Comparison of ENCODE assay signal across 13 mouse cellular contexts in the genomic region with DNA sequence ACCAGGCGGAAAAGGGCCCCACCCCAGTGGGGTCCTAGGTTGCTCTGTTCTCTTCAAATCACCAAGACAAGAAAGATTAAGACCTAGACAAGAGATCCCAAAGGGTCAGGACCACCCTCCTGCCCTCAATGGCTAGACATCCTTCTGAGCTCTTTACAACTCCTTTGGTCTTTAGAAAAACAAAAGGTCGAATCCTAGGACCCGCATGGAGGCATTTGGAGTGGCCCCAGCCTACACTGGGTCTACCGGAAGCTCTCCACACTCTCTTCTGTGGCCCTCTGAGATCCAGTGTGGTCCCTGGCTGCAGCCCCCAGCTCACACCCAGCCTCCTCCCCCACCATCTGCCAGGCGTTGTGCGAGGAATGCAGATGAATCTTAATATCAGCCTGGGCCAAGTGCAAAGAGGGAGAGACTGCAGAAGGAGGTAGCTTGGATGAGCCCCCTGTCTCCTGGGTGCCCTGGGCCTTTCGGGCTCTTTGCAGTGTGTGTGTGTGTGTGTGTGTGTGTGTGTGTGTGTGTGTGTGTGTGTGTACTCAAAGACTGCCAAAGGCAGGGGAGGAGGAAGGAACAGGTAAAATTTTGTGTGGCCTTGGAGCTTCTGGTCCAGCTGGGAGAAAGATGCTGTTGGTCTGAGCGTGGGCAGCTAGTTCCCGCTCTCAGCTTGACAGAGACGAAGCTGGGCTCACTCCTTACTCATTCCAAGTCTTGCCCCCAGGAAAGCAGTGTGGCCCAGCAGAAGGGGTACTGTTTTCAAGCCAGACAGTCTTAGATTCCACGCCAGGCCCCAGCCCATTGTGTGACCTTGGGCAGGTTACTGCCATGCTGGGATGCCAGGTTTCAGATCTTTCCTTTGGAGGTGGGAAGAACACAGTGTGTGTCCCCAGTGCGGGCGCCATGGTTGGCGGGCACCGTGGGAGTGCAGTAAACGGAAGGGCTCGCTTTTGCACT. TPM values are rescaled to one million over a fixed set of nuclear protein-coding genes. Genes with fewer than 3 reads are reported as not detected.
DNase-seq lines count a peak whose midpoint lies in the region; ATAC-seq lines count a peak whose summit lies in the region.
"Had no signal": no experiment of that assay in that cellular context is flagged by ENCODE, and none has a peak within 500 bp of the region (broad histone marks: within the 10 kb centered on the region; RNA-seq: fewer than 3 reads in every experiment).

No protein-coding gene starts in this region.

- peak; percentile 36 for DNase-seq in hindbrain, embryonic 11.5 days (ENCODE audit: low spot score)
- DNase-seq: adrenal gland, postnatal 25 days; gastrocnemius, postnatal 10 days; kidney, adult 11 months; layer of hippocampus, postnatal 36 days; lung, postnatal 36 days had no signal

- H3K4me1 ChIP-seq in hindbrain, embryonic 11.5 days (replicated peaks; ENCODE audit: control insufficient read depth, insufficient read depth, low read length): peaks cover 20% of the 10 kb centered on the region
- H3K4me1 ChIP-seq in hindbrain, embryonic 16.5 days (ENCODE audit: control insufficient read depth, insufficient read depth, low read depth, low read length): peaks cover 28% of the 10 kb centered on the region
- H3K4me1 ChIP-seq in embryonic facial prominence, embryonic 12.5 days: peaks cover 43% of the 10 kb centered on the region
- peaks cover 51% of the 10 kb centered on the region for H3K4me1 ChIP-seq in hindbrain, embryonic 13.5 days (replicated peaks)
- peaks cover 8% of the 10 kb centered on the region for H3K4me1 ChIP-seq in midbrain, embryonic 16.5 days (ENCODE audit: control insufficient read depth, insufficient read depth, low read length)
- H3K4me1 ChIP-seq in kidney, embryonic 16.5 days (ENCODE audit: insufficient read depth, low read length): peaks cover 24% of the 10 kb centered on the region

- no peak overlapping the region for H3K4me3 ChIP-seq in hindbrain, embryonic 11.5 days (ENCODE audit: low read depth, low read length)
- no peak overlapping the region for H3K4me3 ChIP-seq in hindbrain, embryonic 16.5 days (ENCODE audit: low read length)
- peak overlapping the region; percentile 62; the same call in 1 of the 2 replicates for H3K4me3 ChIP-seq in embryonic facial prominence, embryonic 12.5 days
- no peak overlapping the region; the same call in 1 of the 2 replicates for H3K4me3 ChIP-seq in hindbrain, embryonic 13.5 days
- H3K4me3 ChIP-seq in midbrain, embryonic 16.5 days (ENCODE audit: low read depth, low read length): no peak overlapping the region
- no peak overlapping the region for H3K4me3 ChIP-seq in kidney, embryonic 16.5 days (ENCODE audit: low read length)

- H3K9ac ChIP-seq in hindbrain, embryonic 11.5 days (ENCODE audit: low read depth, low read length): no peak overlapping the region
- H3K9ac ChIP-seq in hindbrain, embryonic 16.5 days (ENCODE audit: low read depth, low read length): no peak overlapping the region
- H3K9ac ChIP-seq in embryonic facial prominence, embryonic 12.5 days: no peak overlapping the region
- no peak overlapping the region for H3K9ac ChIP-seq in hindbrain, embryonic 13.5 days
- no peak overlapping the region for H3K9ac ChIP-seq in midbrain, embryonic 16.5 days (ENCODE audit: low read depth, low read length)
- no peak overlapping the region for H3K9ac ChIP-seq in kidney, embryonic 16.5 days (replicated peaks; ENCODE audit: low read length)

- no peaks in the 10 kb centered on the region for H3K36me3 ChIP-seq in hindbrain, embryonic 11.5 days (ENCODE audit: control insufficient read depth, insufficient read depth, low read length)
- H3K36me3 ChIP-seq in hindbrain, embryonic 16.5 days (ENCODE audit: control insufficient read depth, insufficient read depth, low read length): no peaks in the 10 kb centered on the region
- no peaks in the 10 kb centered on the region for H3K36me3 ChIP-seq in embryonic facial prominence, embryonic 12.5 days
- no peaks in the 10 kb centered on the region for H3K36me3 ChIP-seq in hindbrain, embryonic 13.5 days
- no peaks in the 10 kb centered on the region for H3K36me3 ChIP-seq in midbrain, embryonic 16.5 days (ENCODE audit: control insufficient read depth, insufficient read depth, low read length)
- H3K36me3 ChIP-seq in kidney, embryonic 16.5 days (ENCODE audit: insufficient read depth, low read length): no peaks in the 10 kb centered on the region

- 32% methylated on average over 17 of the region's 17 CpGs for WGBS in hindbrain, embryonic 11.5 days
- WGBS in hindbrain, embryonic 16.5 days: 37% methylated on average over 17 of the region's 17 CpGs
- 33% methylated on average over 17 of the region's 17 CpGs for WGBS in embryonic facial prominence, embryonic 12.5 days
- 31% methylated on average over 17 of the region's 17 CpGs for WGBS in hindbrain, embryonic 13.5 days
- 36% methylated on average over 16 of the region's 17 CpGs for WGBS in midbrain, embryonic 16.5 days
- WGBS in kidney, embryonic 16.5 days: 52% methylated on average over 17 of the region's 17 CpGs

- ATAC-seq in hindbrain, embryonic 11.5 days (ENCODE audit: low FRiP score): no peak
- no peak for ATAC-seq in hindbrain, embryonic 16.5 days
- ATAC-seq in embryonic facial prominence, embryonic 12.5 days (ENCODE audit: insufficient number of reproducible peaks, insufficient read depth, low FRiP score, low TSS enrichment): no peak
- ATAC-seq in hindbrain, embryonic 13.5 days (ENCODE audit: low FRiP score): no peak
- no peak for ATAC-seq in midbrain, embryonic 16.5 days
- ATAC-seq in granulocyte monocyte progenitor cell, adult 5-6 weeks (replicated peaks; ENCODE audit: poor library complexity, severe bottlenecking): no peak
- ATAC-seq in kidney, embryonic 16.5 days (ENCODE audit: low FRiP score, low TSS enrichment): no peak

- H3K27ac ChIP-seq in hindbrain, embryonic 11.5 days (ENCODE audit: low read depth, low read length): peak overlapping the region; percentile 54
- H3K27ac ChIP-seq in hindbrain, embryonic 16.5 days (ENCODE audit: low read depth, low read length): no peak overlapping the region
- no peak overlapping the region for H3K27ac ChIP-seq in embryonic facial prominence, embryonic 12.5 days
- no peak overlapping the region for H3K27ac ChIP-seq in hindbrain, embryonic 13.5 days
- no peak overlapping the region for H3K27ac ChIP-seq in midbrain, embryonic 16.5 days (ENCODE audit: low read length)
- H3K27ac ChIP-seq in kidney, embryonic 16.5 days (ENCODE audit: low read length): no peak overlapping the region

- H3K4me2 ChIP-seq in hindbrain, embryonic 11.5 days (replicated peaks; ENCODE audit: low read depth, low read length): no peak overlapping the region; the same call in 1 of the 2 replicates
- H3K4me2 ChIP-seq in hindbrain, embryonic 16.5 days (ENCODE audit: low read length): no peak overlapping the region
- peak overlapping the region; percentile 99; the same call in 1 of the 2 replicates for H3K4me2 ChIP-seq in embryonic facial prominence, embryonic 12.5 days (replicated peaks)
- H3K4me2 ChIP-seq in hindbrain, embryonic 13.5 days: peak overlapping the region; percentile 94; the same call in 1 of the 2 replicates
- H3K4me2 ChIP-seq in midbrain, embryonic 16.5 days (ENCODE audit: low read length): 0 out of 2 replicates have a peak overlapping the region, but pooled peaks have one; percentile 96
- H3K4me2 ChIP-seq in kidney, embryonic 16.5 days (replicated peaks; ENCODE audit: low read depth, low read length): no peak overlapping the region

- H3K9me3 ChIP-seq in hindbrain, embryonic 11.5 days (ENCODE audit: control insufficient read depth, low read length): no peaks in the 10 kb centered on the region
- no peaks in the 10 kb centered on the region for H3K9me3 ChIP-seq in hindbrain, embryonic 16.5 days (ENCODE audit: control insufficient read depth, low read length)
- no peaks in the 10 kb centered on the region for H3K9me3 ChIP-seq in embryonic facial prominence, embryonic 12.5 days
- no peaks in the 10 kb centered on the region for H3K9me3 ChIP-seq in hindbrain, embryonic 13.5 days
- H3K9me3 ChIP-seq in midbrain, embryonic 16.5 days (replicated peaks; ENCODE audit: control insufficient read depth, low read length, poor library complexity, severe bottlenecking): no peaks in the 10 kb centered on the region
- no peaks in the 10 kb centered on the region for H3K9me3 ChIP-seq in kidney, embryonic 16.5 days (ENCODE audit: low read length)

- peaks cover 37% of the 10 kb centered on the region for H3K27me3 ChIP-seq in hindbrain, embryonic 11.5 days (ENCODE audit: control insufficient read depth, insufficient read depth, low read length)
- peaks cover 16% of the 10 kb centered on the region for H3K27me3 ChIP-seq in hindbrain, embryonic 16.5 days (replicated peaks; ENCODE audit: control insufficient read depth, insufficient read depth, low read length)
- peaks cover 36% of the 10 kb centered on the region for H3K27me3 ChIP-seq in embryonic facial prominence, embryonic 12.5 days
- H3K27me3 ChIP-seq in hindbrain, embryonic 13.5 days: peaks cover 64% of the 10 kb centered on the region
- H3K27me3 ChIP-seq in midbrain, embryonic 16.5 days (ENCODE audit: control insufficient read depth, insufficient read depth, low read depth, low read length): peaks cover 12% of the 10 kb centered on the region
- peaks cover 35% of the 10 kb centered on the region for H3K27me3 ChIP-seq in kidney, embryonic 16.5 days (ENCODE audit: insufficient read depth, low read length)

RNA-seq across cellular contexts. Expression of a gene that starts 1.3 kb away (rescaled TPM):
- polyA plus RNA-seq in hindbrain, embryonic 11.5 days (2014; fragmentation: Nextera tagmentation; extraction: Ambion mirVana): 0.22 and 0.69 TPM in 2 replicates
- polyA plus RNA-seq in hindbrain, embryonic 16.5 days (2015; fragmentation: Nextera tagmentation; extraction: Ambion mirVana): 2.8 and 3.0 TPM in 2 replicates
- 1.3 and 1.8 TPM in 2 replicates for polyA plus RNA-seq in embryonic facial prominence, embryonic 12.5 days (2016; fragmentation: Nextera tagmentation; extraction: Ambion mirVana)
- polyA plus RNA-seq in hindbrain, embryonic 13.5 days (2015; fragmentation: Nextera tagmentation; extraction: Ambion mirVana): 0.69 and 0.91 TPM in 2 replicates
- 3.3 and 4.6 TPM in 2 replicates for polyA plus RNA-seq in midbrain, embryonic 16.5 days (2015; fragmentation: Nextera tagmentation; extraction: Ambion mirVana)
- total RNA-seq in granulocyte monocyte progenitor cell, adult 5-6 weeks (2014; fragmentation: Nextera tagmentation): not detected in 2 replicates
- not detected in 2 replicates for total RNA-seq in granulocyte monocyte progenitor cell, adult 5-6 weeks (2017)
- polyA plus RNA-seq in kidney, embryonic 16.5 days (2015; fragmentation: Nextera tagmentation; extraction: Ambion mirVana): 0.36 and 0.62 TPM in 2 replicates
- total RNA-seq: neutrophil, adult 5-6 weeks had no signal

Comparison
In these comparisons a context has a peak if more than half of its experiments do, and no peak if none do; other contexts are left out.
1. H3K4me2 ChIP-seq: peak in embryonic facial prominence, embryonic 12.5 days (single experiment), hindbrain, embryonic 13.5 days (single experiment) and midbrain, embryonic 16.5 days (single experiment); none in hindbrain, embryonic 11.5 days (single experiment), hindbrain, embryonic 16.5 days (single experiment) and kidney, embryonic 16.5 days (single experiment).